Mouse (Mus musculus): ENCODE data around the gene Rabgap1l. TPM values are rescaled to one million over a fixed set of nuclear protein-coding genes. Genes with fewer than 3 reads are reported as not detected.
A peak's percentile ranks its signal among the peaks of the same experiment; 100 is the strongest.

Rabgap1l gene
- polyA plus RNA-seq, 1 experiment from 2014 or later, result 23.2 TPM

DNA sequence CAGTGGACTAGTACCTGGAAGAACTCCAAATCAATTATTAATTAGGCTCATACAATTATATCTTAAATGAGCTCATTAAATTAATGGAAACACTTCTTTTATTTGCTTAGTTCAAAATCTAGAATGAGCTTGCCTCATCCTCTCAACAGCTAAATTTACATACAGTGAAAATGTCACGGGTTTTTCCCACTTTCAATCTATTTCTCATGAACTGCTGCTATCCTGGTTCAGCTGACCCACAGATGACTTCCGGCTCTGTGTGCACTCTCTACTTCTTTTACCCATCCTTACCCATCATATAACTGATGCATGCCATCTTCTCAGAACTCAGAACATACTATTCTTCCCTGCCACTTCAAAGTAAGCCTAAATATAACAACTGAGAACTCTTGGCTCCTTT, 452.4 kb downstream of the Rabgap1l start:
- no peaks in the 10 kb centered on the region for H3K36me3 ChIP-seq (ENCODE audit: control insufficient read depth, insufficient read depth)
- no peak overlapping the region for H3K9ac ChIP-seq (ENCODE audit: low read depth, low read length)
- no peak overlapping the region for H3K4me2 ChIP-seq (replicated peaks; ENCODE audit: low read depth)
- no peak overlapping the region for H3K4me3 ChIP-seq (ENCODE audit: low read depth, low read length)
- H3K9me3 ChIP-seq (ENCODE audit: control insufficient read depth), result no peaks in the 10 kb centered on the region
- H3K4me1 ChIP-seq (replicated peaks; ENCODE audit: control insufficient read depth, insufficient read depth, low read length), result no peaks in the 10 kb centered on the region
- ATAC-seq, result no peak
- 82% methylated on average over 2 of the region's 2 CpGs for WGBS
- no peak for TF ChIP-seq CTCF (IDR thresholded peaks at IDR 0.05; ENCODE audit: low read depth)
- H3K27me3 ChIP-seq (replicated peaks; ENCODE audit: control insufficient read depth, insufficient read depth, low read length), result no peaks in the 10 kb centered on the region
- no peak overlapping the region for H3K27ac ChIP-seq (ENCODE audit: low read depth, low read length)

DNA sequence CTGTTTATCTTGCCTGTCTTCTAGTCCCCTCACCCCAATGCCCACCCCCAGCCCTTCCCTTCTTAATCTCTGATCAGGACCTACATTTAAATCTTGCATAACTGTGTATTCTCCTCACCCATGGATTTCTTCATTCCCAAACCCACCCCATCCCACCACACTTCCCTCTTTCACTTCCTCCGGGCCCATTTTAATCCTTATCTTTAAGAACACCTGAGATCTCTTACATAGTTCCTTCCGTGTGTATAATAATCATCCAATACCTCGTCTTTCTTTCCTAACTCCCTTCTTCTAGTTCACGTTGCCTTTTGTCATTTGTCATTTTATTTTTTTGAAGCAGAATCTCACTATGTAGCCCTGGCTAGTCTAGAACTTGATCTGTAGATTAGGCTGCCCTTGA, 453.6 kb downstream of the Rabgap1l start:
- no peak for TF ChIP-seq CTCF (IDR thresholded peaks at IDR 0.05; ENCODE audit: low read depth)
- no peaks in the 10 kb centered on the region for H3K4me1 ChIP-seq (replicated peaks; ENCODE audit: control insufficient read depth, insufficient read depth, low read length)
- no peak overlapping the region for H3K4me3 ChIP-seq (ENCODE audit: low read depth, low read length)
- H3K27me3 ChIP-seq (replicated peaks; ENCODE audit: control insufficient read depth, insufficient read depth, low read length), result no peaks in the 10 kb centered on the region
- H3K9me3 ChIP-seq (ENCODE audit: control insufficient read depth), result no peaks in the 10 kb centered on the region
- ATAC-seq, result no peak
- WGBS, result 68% methylated on average over 4 of the region's 4 CpGs
- no peak overlapping the region for H3K4me2 ChIP-seq (replicated peaks; ENCODE audit: low read depth)
- H3K27ac ChIP-seq (ENCODE audit: low read depth, low read length), result no peak overlapping the region
- H3K36me3 ChIP-seq (ENCODE audit: control insufficient read depth, insufficient read depth), result no peaks in the 10 kb centered on the region
- H3K9ac ChIP-seq (ENCODE audit: low read depth, low read length), result no peak overlapping the region

- no peak for TF ChIP-seq CTCF (IDR thresholded peaks at IDR 0.05; ENCODE audit: low read depth)
- H3K4me1 ChIP-seq (replicated peaks; ENCODE audit: control insufficient read depth, insufficient read depth, low read length), result no peaks in the 10 kb centered on the region
- WGBS, result 82% methylated on average over 4 of the region's 4 CpGs
Observed at GRCm38 (mm10) chr1:160334791-160335190, 458.2 kb downstream of the Rabgap1l start.

DNA sequence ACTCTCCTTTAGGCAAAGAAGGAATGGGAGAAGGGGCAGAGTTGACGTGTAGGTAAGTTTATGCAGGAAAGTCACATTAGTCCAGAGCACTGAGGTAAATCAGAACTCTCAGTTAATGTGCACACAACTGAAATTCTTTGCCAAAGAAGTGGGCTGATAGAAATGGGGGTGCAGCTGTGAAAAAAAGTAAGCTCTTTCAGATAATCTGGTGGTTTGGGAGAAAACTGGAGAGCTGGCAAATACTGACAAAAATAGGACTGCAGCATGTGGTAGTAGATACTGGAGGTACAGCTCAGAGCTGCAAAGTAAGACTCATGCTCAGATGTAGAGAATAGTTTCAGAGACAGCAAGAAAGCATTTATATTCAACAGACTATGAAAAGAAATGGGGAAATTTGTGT, 462.2 kb downstream of the Rabgap1l start:
- H3K9ac ChIP-seq (ENCODE audit: low read depth, low read length), result no peak overlapping the region
- H3K27me3 ChIP-seq (replicated peaks; ENCODE audit: control insufficient read depth, insufficient read depth, low read length), result no peaks in the 10 kb centered on the region
- no peak for TF ChIP-seq CTCF (IDR thresholded peaks at IDR 0.05; ENCODE audit: low read depth)
- no peak overlapping the region for H3K27ac ChIP-seq (ENCODE audit: low read depth, low read length)
- no peaks in the 10 kb centered on the region for H3K4me1 ChIP-seq (replicated peaks; ENCODE audit: control insufficient read depth, insufficient read depth, low read length)
- H3K36me3 ChIP-seq (ENCODE audit: control insufficient read depth, insufficient read depth), result no peaks in the 10 kb centered on the region
- no peak overlapping the region for H3K4me2 ChIP-seq (replicated peaks; ENCODE audit: low read depth)
- H3K4me3 ChIP-seq (ENCODE audit: low read depth, low read length), result no peak overlapping the region
- 64% methylated on average over 1 of the region's 1 CpGs for WGBS
- ATAC-seq, result no peak
- no peaks in the 10 kb centered on the region for H3K9me3 ChIP-seq (ENCODE audit: control insufficient read depth)

More at GRCm38 (mm10) chr1:160334791-160335190, 458.2 kb downstream of the Rabgap1l start:
- H3K27ac ChIP-seq (ENCODE audit: low read depth, low read length), result no peak overlapping the region
- H3K9ac ChIP-seq (ENCODE audit: low read depth, low read length), result no peak overlapping the region
- H3K9me3 ChIP-seq (ENCODE audit: control insufficient read depth), result no peaks in the 10 kb centered on the region
- H3K4me3 ChIP-seq (ENCODE audit: low read depth, low read length), result no peak overlapping the region
- no peaks in the 10 kb centered on the region for H3K27me3 ChIP-seq (replicated peaks; ENCODE audit: control insufficient read depth, insufficient read depth, low read length)
- H3K4me2 ChIP-seq (replicated peaks; ENCODE audit: low read depth), result no peak overlapping the region
- no peak for ATAC-seq
- no peaks in the 10 kb centered on the region for H3K36me3 ChIP-seq (ENCODE audit: control insufficient read depth, insufficient read depth)

DNA sequence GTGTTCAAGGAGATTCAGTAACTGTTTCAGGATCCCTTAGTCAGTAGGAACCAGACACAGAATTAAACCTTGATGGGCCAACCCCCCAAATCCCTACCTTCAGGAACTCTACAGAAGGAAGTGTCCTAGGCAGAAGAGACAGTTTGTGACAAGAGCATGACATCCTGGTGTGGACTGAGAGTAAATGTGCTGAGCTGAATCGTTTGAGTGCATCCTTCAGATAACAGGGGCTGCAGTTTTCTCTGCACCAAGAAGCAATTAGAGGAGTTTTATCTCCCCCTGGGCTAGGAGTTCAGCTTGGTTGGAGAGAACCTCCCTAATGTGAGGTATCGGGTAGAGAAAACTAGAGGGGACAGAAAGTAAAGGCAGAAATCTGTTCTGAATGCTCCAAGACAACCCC, 462.8 kb downstream of the Rabgap1l start:
- Histone ChIP-seq H3K4me1 (replicated peaks; ENCODE audit: control insufficient read depth, insufficient read depth, low read length) (no peaks in the 10 kb centered on the region), H3K27me3 (replicated peaks; ENCODE audit: control insufficient read depth, insufficient read depth, low read length) (no peaks in the 10 kb centered on the region), H3K36me3 (ENCODE audit: control insufficient read depth, insufficient read depth) (no peaks in the 10 kb centered on the region), H3K9me3 (ENCODE audit: control insufficient read depth) (no peaks in the 10 kb centered on the region), H3K27ac (ENCODE audit: low read depth, low read length) (no peak overlapping the region), H3K9ac (ENCODE audit: low read depth, low read length) (no peak overlapping the region), H3K4me3 (ENCODE audit: low read depth, low read length) (no peak overlapping the region), H3K4me2 (replicated peaks; ENCODE audit: low read depth) (no peak overlapping the region)
- ATAC-seq, result no peak
- WGBS, result 54% methylated on average over 2 of the region's 2 CpGs
- no peak for TF ChIP-seq CTCF (IDR thresholded peaks at IDR 0.05; ENCODE audit: low read depth)

- H3K36me3 ChIP-seq (ENCODE audit: control insufficient read depth, insufficient read depth), result no peaks in the 10 kb centered on the region
Observed at GRCm38 (mm10) chr1:160329788-160330187, 463.2 kb downstream of the Rabgap1l start.

DNA sequence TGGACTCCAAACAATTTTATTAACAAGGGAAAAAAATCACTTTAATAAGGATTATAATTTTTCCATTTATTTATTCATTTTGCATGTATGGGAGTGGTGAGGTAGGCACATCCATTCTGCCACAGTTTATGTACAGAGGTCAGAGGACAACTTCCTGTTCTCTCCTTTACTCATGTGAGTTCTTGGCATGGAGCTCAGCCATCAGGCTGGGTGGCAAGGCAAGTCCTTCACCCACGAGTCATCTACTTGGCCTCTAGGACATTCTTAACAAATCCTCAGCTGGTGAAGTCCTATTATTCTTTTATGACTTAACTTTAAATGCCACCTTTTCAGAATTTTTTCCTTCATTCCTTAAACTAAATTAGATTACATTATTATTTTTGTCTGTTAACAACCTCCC, 465.5 kb downstream of the Rabgap1l start:
- 45% methylated on average over 1 of the region's 1 CpGs for WGBS
- H3K27me3 ChIP-seq (replicated peaks; ENCODE audit: control insufficient read depth, insufficient read depth, low read length), result no peaks in the 10 kb centered on the region
- H3K4me2 ChIP-seq (replicated peaks; ENCODE audit: low read depth), result no peak overlapping the region
- H3K36me3 ChIP-seq (ENCODE audit: control insufficient read depth, insufficient read depth), result no peaks in the 10 kb centered on the region
- no peak for ATAC-seq
- H3K4me3 ChIP-seq (ENCODE audit: low read depth, low read length), result no peak overlapping the region
- H3K9ac ChIP-seq (ENCODE audit: low read depth, low read length), result no peak overlapping the region
- no peaks in the 10 kb centered on the region for H3K4me1 ChIP-seq (replicated peaks; ENCODE audit: control insufficient read depth, insufficient read depth, low read length)
- no peak for TF ChIP-seq CTCF (IDR thresholded peaks at IDR 0.05; ENCODE audit: low read depth)
- no peak overlapping the region for H3K27ac ChIP-seq (ENCODE audit: low read depth, low read length)
- H3K9me3 ChIP-seq (ENCODE audit: control insufficient read depth), result no peaks in the 10 kb centered on the region

More at GRCm38 (mm10) chr1:160329788-160330187, 463.2 kb downstream of the Rabgap1l start:
- Histone ChIP-seq H3K9me3 (ENCODE audit: control insufficient read depth) (no peaks in the 10 kb centered on the region), H3K27ac (ENCODE audit: low read depth, low read length) (no peak overlapping the region), H3K4me1 (replicated peaks; ENCODE audit: control insufficient read depth, insufficient read depth, low read length) (no peaks in the 10 kb centered on the region), H3K4me2 (replicated peaks; ENCODE audit: low read depth) (no peak overlapping the region), H3K4me3 (ENCODE audit: low read depth, low read length) (no peak overlapping the region), H3K27me3 (replicated peaks; ENCODE audit: control insufficient read depth, insufficient read depth, low read length) (no peaks in the 10 kb centered on the region), H3K9ac (ENCODE audit: low read depth, low read length) (no peak overlapping the region)
- ATAC-seq, result no peak
- WGBS, result 68% methylated on average over 7 of the region's 7 CpGs
- TF ChIP-seq CTCF (IDR thresholded peaks at IDR 0.05; ENCODE audit: low read depth), result peak; percentile 31; the same call in 1 of the 2 replicates
